ENCODE assay signal across 8 mouse cellular contexts in genomic region chr16:18836073-18836467, GRCm38 (mm10). TPM values are rescaled to one million over a fixed set of nuclear protein-coding genes. Genes with fewer than 3 reads are reported as not detected.
DNase-seq lines count a peak whose midpoint lies in the region; ATAC-seq and TF ChIP-seq lines count a peak whose summit lies in the region.

No protein-coding gene starts in this region.

- peak overlapping the region; percentile 57 for H3K4me2 ChIP-seq in limb, embryonic 15.5 days
- peak overlapping the region; percentile 81 for H3K4me2 ChIP-seq in stomach, postnatal 0 days (replicated peaks; ENCODE audit: low read depth)

- WGBS in cerebellum, adult 2 months: 27% methylated on average over 3 of the region's 3 CpGs
- 20% methylated on average over 3 of the region's 3 CpGs for WGBS in limb, embryonic 15.5 days
- WGBS in stomach, postnatal 0 days: 17% methylated on average over 3 of the region's 3 CpGs

- TF ChIP-seq EP300 in stomach, postnatal 0 days (optimal IDR thresholded peaks at IDR 0.05): no peak

- no peak overlapping the region for H3K9ac ChIP-seq in limb, embryonic 15.5 days
- H3K9ac ChIP-seq in stomach, postnatal 0 days (ENCODE audit: low read length): no peak overlapping the region

- ATAC-seq in megakaryocyte, adult 5-6 weeks (ENCODE audit: poor library complexity, severe bottlenecking): no peak
- no peak for ATAC-seq in limb, embryonic 15.5 days (ENCODE audit: insufficient number of reproducible peaks, low FRiP score, low TSS enrichment, low read depth)
- ATAC-seq in stomach, postnatal 0 days (ENCODE audit: low FRiP score, low TSS enrichment): peak; percentile 82

- no peaks in the 10 kb centered on the region for H3K4me1 ChIP-seq in cerebellum, adult 2 months (ENCODE audit: control insufficient read depth, insufficient read depth, low read length)
- H3K4me1 ChIP-seq in megakaryocyte, embryonic 14.5 days: peaks cover 30% of the 10 kb centered on the region
- H3K4me1 ChIP-seq in limb, embryonic 15.5 days: no peaks in the 10 kb centered on the region
- no peaks in the 10 kb centered on the region for H3K4me1 ChIP-seq in stomach, postnatal 0 days (replicated peaks; ENCODE audit: control insufficient read depth, insufficient read depth)

- no peaks in the 10 kb centered on the region for H3K9me3 ChIP-seq in megakaryocyte, embryonic 14.5 days
- H3K9me3 ChIP-seq in limb, embryonic 15.5 days: no peaks in the 10 kb centered on the region
- no peaks in the 10 kb centered on the region for H3K9me3 ChIP-seq in stomach, postnatal 0 days (ENCODE audit: control insufficient read depth, low read length)

- H3K36me3 ChIP-seq in megakaryocyte, embryonic 14.5 days (replicated peaks; ENCODE audit: low read length): peaks cover 68% of the 10 kb centered on the region
- H3K36me3 ChIP-seq in limb, embryonic 15.5 days: peaks cover 43% of the 10 kb centered on the region
- H3K36me3 ChIP-seq in stomach, postnatal 0 days (ENCODE audit: control insufficient read depth, insufficient read depth, low read length): peaks cover 9% of the 10 kb centered on the region

- H3K27me3 ChIP-seq in cerebellum, adult 2 months (ENCODE audit: control insufficient read depth, insufficient read depth, low read length): no peaks in the 10 kb centered on the region
- no peaks in the 10 kb centered on the region for H3K27me3 ChIP-seq in megakaryocyte, embryonic 14.5 days (replicated peaks)
- no peaks in the 10 kb centered on the region for H3K27me3 ChIP-seq in limb, embryonic 15.5 days
- H3K27me3 ChIP-seq in stomach, postnatal 0 days (ENCODE audit: control insufficient read depth, insufficient read depth, low read length): no peaks in the 10 kb centered on the region

- H3K4me3 ChIP-seq in cerebellum, adult 2 months (replicated peaks; ENCODE audit: insufficient read depth, low read depth, low read length): peak overlapping the region; percentile 77
- H3K4me3 ChIP-seq in megakaryocyte, embryonic 14.5 days (replicated peaks): peak overlapping the region; percentile 99
- peak overlapping the region; percentile 80 for H3K4me3 ChIP-seq in limb, embryonic 15.5 days
- peak overlapping the region; percentile 88 for H3K4me3 ChIP-seq in stomach, postnatal 0 days (ENCODE audit: low read depth, low read length)

- DNase-seq in cerebellum, adult 2 months: no peak
- no peak for DNase-seq in cerebellum, adult 8-10 months
- no peak for DNase-seq in stomach, postnatal 0 days (ENCODE audit: low spot score)
- DNase-seq in cerebellum, postnatal 10 days: no peak
- no peak for DNase-seq in ovary, postnatal 36 days (ENCODE audit: low spot score)

- TF ChIP-seq CTCF in cerebellum, adult 2 months (IDR thresholded peaks at IDR 0.05; ENCODE audit: borderline replicate concordance, insufficient read depth, low read depth, low read length): no peak
- no peak for TF ChIP-seq CTCF in stomach, postnatal 0 days (IDR thresholded peaks at IDR 0.05; ENCODE audit: low read depth)

- H3K27ac ChIP-seq in cerebellum, adult 2 months (ENCODE audit: insufficient read depth, low read length): no peak overlapping the region
- H3K27ac ChIP-seq in limb, embryonic 15.5 days: no peak overlapping the region
- peak overlapping the region; percentile 92 for H3K27ac ChIP-seq in stomach, postnatal 0 days (replicated peaks)

- TF ChIP-seq POLR2A in cerebellum, adult 2 months (IDR thresholded peaks at IDR 0.05; ENCODE audit: borderline replicate concordance, insufficient read depth, low read length): no peak

RNA-seq across cellular contexts. Expression of gene 2510002D24Rik, which starts 0.3 kb away (rescaled TPM):
- polyA plus RNA-seq in cerebellum, adult 2 months (2012; rRNA removed): 55.2 and 56.0 TPM in 2 replicates
- 26.8 and 66.9 TPM in 2 replicates for polyA plus RNA-seq in megakaryocyte, embryonic 14.5 days (2012; ENCODE audit: insufficient read depth, low replicate concordance)
- total RNA-seq in megakaryocyte, adult 5-6 weeks (2015): 7.8 and 9.6 TPM in 2 replicates
- total RNA-seq in megakaryocyte, adult 5-6 weeks (2017): 9.6 and 9.9 TPM in 2 replicates
- polyA plus RNA-seq in limb, embryonic 15.5 days (2015; fragmentation: Nextera tagmentation; extraction: Ambion mirVana): 40.2 and 43.6 TPM in 2 replicates
- polyA plus RNA-seq in stomach, postnatal 0 days (2015; fragmentation: Nextera tagmentation; extraction: Ambion mirVana): 34.1 and 37.5 TPM in 2 replicates

RNA-seq across cellular contexts. Expression of gene Gm28539, which starts 0.3 kb away (rescaled TPM):
- polyA plus RNA-seq in cerebellum, adult 2 months (2012; rRNA removed): 0.08 TPM in 1 of 2 replicates, not detected in the other
- polyA plus RNA-seq in megakaryocyte, embryonic 14.5 days (2012; ENCODE audit: insufficient read depth, low replicate concordance): not detected in 2 replicates
- total RNA-seq in megakaryocyte, adult 5-6 weeks (2015): not detected in 2 replicates
- not detected in 2 replicates for total RNA-seq in megakaryocyte, adult 5-6 weeks (2017)
- not detected in 2 replicates for polyA plus RNA-seq in limb, embryonic 15.5 days (2015; fragmentation: Nextera tagmentation; extraction: Ambion mirVana)
- polyA plus RNA-seq in stomach, postnatal 0 days (2015; fragmentation: Nextera tagmentation; extraction: Ambion mirVana): not detected in 2 replicates

RNA-seq across cellular contexts. Expression of gene Cdc45, which starts 24.3 kb away (rescaled TPM):
- 4.9 and 5.8 TPM in 2 replicates for polyA plus RNA-seq in cerebellum, adult 2 months (2012; rRNA removed)
- polyA plus RNA-seq in megakaryocyte, embryonic 14.5 days (2012; ENCODE audit: insufficient read depth, low replicate concordance): 10.1 and 13.9 TPM in 2 replicates
- 62.8 and 67.1 TPM in 2 replicates for total RNA-seq in megakaryocyte, adult 5-6 weeks (2015)
- 75.0 and 89.6 TPM in 2 replicates for total RNA-seq in megakaryocyte, adult 5-6 weeks (2017)
- polyA plus RNA-seq in limb, embryonic 15.5 days (2015; fragmentation: Nextera tagmentation; extraction: Ambion mirVana): 32.8 and 39.9 TPM in 2 replicates
- 8.8 and 10.1 TPM in 2 replicates for polyA plus RNA-seq in stomach, postnatal 0 days (2015; fragmentation: Nextera tagmentation; extraction: Ambion mirVana)

RNA-seq across cellular contexts. Expression of gene Ufd1, which starts 24.5 kb away (rescaled TPM):
- polyA plus RNA-seq in cerebellum, adult 2 months (2012; rRNA removed): 100 and 114 TPM in 2 replicates
- 11.3 and 18.9 TPM in 2 replicates for polyA plus RNA-seq in megakaryocyte, embryonic 14.5 days (2012; ENCODE audit: insufficient read depth, low replicate concordance)
- 47.7 and 57.5 TPM in 2 replicates for total RNA-seq in megakaryocyte, adult 5-6 weeks (2015)
- total RNA-seq in megakaryocyte, adult 5-6 weeks (2017): 57.6 and 78.5 TPM in 2 replicates
- 95.2 and 96.8 TPM in 2 replicates for polyA plus RNA-seq in limb, embryonic 15.5 days (2015; fragmentation: Nextera tagmentation; extraction: Ambion mirVana)
- polyA plus RNA-seq in stomach, postnatal 0 days (2015; fragmentation: Nextera tagmentation; extraction: Ambion mirVana): 67.2 and 70.5 TPM in 2 replicates

RNA-seq across cellular contexts. Expression of gene Mrpl40, which starts 40.6 kb away (rescaled TPM):
- polyA plus RNA-seq in cerebellum, adult 2 months (2012; rRNA removed): 35.7 and 37.6 TPM in 2 replicates
- 8.4 and 19.5 TPM in 2 replicates for polyA plus RNA-seq in megakaryocyte, embryonic 14.5 days (2012; ENCODE audit: insufficient read depth, low replicate concordance)
- total RNA-seq in megakaryocyte, adult 5-6 weeks (2015): 80.1 and 85.8 TPM in 2 replicates
- 78.2 and 81.7 TPM in 2 replicates for total RNA-seq in megakaryocyte, adult 5-6 weeks (2017)
- polyA plus RNA-seq in limb, embryonic 15.5 days (2015; fragmentation: Nextera tagmentation; extraction: Ambion mirVana): 83.1 and 89.8 TPM in 2 replicates
- polyA plus RNA-seq in stomach, postnatal 0 days (2015; fragmentation: Nextera tagmentation; extraction: Ambion mirVana): 74.9 and 77.1 TPM in 2 replicates
